Mouse (Mus musculus) testis, adult 2 months (tissue): ENCODE data around the gene Sorbs1. TPM values are rescaled to one million over a fixed set of nuclear protein-coding genes. Genes with fewer than 3 reads are reported as not detected.

Experiments used
- H3K27ac ChIP-seq: fragments of 200-500 bp; 2 replicates; pipeline ENCODE4 v1.5.1; 2012; ENCODE audit warnings: low read depth, low read length; ENCODE audit not compliant: control insufficient read depth, insufficient read depth
- H3K27me3 ChIP-seq: fragments of 200-500 bp; 2 replicates; pipeline ENCODE4 v1.6.1; 2012; ENCODE audit warnings: mild to moderate bottlenecking, low read length, moderate library complexity; ENCODE audit not compliant: control insufficient read depth, insufficient read depth
- H3K36me3 ChIP-seq: fragments of 200-500 bp; 2 replicates; pipeline ENCODE4 v1.6.1; 2012; ENCODE audit warnings: mild to moderate bottlenecking, low read length; ENCODE audit not compliant: control insufficient read depth, insufficient read depth
- H3K4me1 ChIP-seq: fragments of 200-500 bp; 2 replicates; pipeline ENCODE4 v1.6.1; 2012; ENCODE audit warnings: low read length; ENCODE audit not compliant: control insufficient read depth, insufficient read depth
- H3K4me3 ChIP-seq: fragments of 200-500 bp; 2 replicates; pipeline ENCODE4 v1.5.1; 2012; ENCODE audit warnings: low read depth, mild to moderate bottlenecking, low read length, moderate library complexity, mixed read lengths; ENCODE audit not compliant: control insufficient read depth
- CTCF ChIP-seq: fragments of 200-500 bp; IDR thresholded peaks from 2 replicates; pipeline ENCODE4 v1.5.1; 2012; ENCODE audit warnings: low read depth, mild to moderate bottlenecking, inconsistent platforms, low read length, moderate library complexity; ENCODE audit not compliant: control insufficient read depth, insufficient read depth, insufficient replicate concordance
- POLR2A ChIP-seq: fragments of 200-500 bp; IDR thresholded peaks from 2 replicates; pipeline ENCODE4 v1.6.1; 2012; ENCODE audit warnings: low read depth, mild to moderate bottlenecking, inconsistent platforms, low read length, moderate library complexity; ENCODE audit not compliant: control insufficient read depth
- polyA plus RNA-seq: library from polyadenylated mRNA; depleted of rRNA; stranded (reverse); fragments of >200 nt; gene quantifications from 2 replicates; pipeline ENCODE4 v1.2.3, GENCODE M21; 2012

Sorbs1 gene
- polyA plus RNA-seq, 1 experiment: 13.0 TPM

- no peak overlapping the region for H3K4me3 ChIP-seq
- no peaks in the 10 kb centered on the region for H3K27me3 ChIP-seq
- no peak overlapping the region for H3K27ac ChIP-seq
- H3K36me3 ChIP-seq: no peaks in the 10 kb centered on the region
- no peak for TF ChIP-seq POLR2A
- TF ChIP-seq CTCF: no peak
- H3K4me1 ChIP-seq: no peaks in the 10 kb centered on the region
Observed at GRCm38 (mm10) chr19:40504336-40504735, 9.2 kb downstream of the Sorbs1 start.

GRCm38 (mm10) chr19:40499940-40500737, 13.4 kb downstream of the Sorbs1 start:
- Histone ChIP-seq H3K27me3 (no peaks in the 10 kb centered on the region), H3K36me3 (no peaks in the 10 kb centered on the region), H3K27ac (no peak overlapping the region), H3K4me3 (no peak overlapping the region), H3K4me1 (no peaks in the 10 kb centered on the region; the same call in 1 of the 2 replicates)
- TF ChIP-seq CTCF: no peak
- TF ChIP-seq POLR2A: no peak

- TF ChIP-seq POLR2A (no peak), CTCF (no peak)
- no peaks in the 10 kb centered on the region; the same call in 1 of the 2 replicates for H3K4me1 ChIP-seq
Observed at GRCm38 (mm10) chr19:40499141-40499540, 14.4 kb downstream of the Sorbs1 start.

GRCm38 (mm10) chr19:40498162-40498725, 15.3 kb downstream of the Sorbs1 start:
- no peak for TF ChIP-seq CTCF
- no peak for TF ChIP-seq POLR2A
- no peaks in the 10 kb centered on the region for H3K27me3 ChIP-seq
- H3K27ac ChIP-seq: no peak overlapping the region
- no peak overlapping the region for H3K4me3 ChIP-seq
- H3K4me1 ChIP-seq: no peaks in the 10 kb centered on the region; the same call in 1 of the 2 replicates
- H3K36me3 ChIP-seq: no peaks in the 10 kb centered on the region

More at GRCm38 (mm10) chr19:40499141-40499540, 14.4 kb downstream of the Sorbs1 start:
- Histone ChIP-seq H3K27me3 (no peaks in the 10 kb centered on the region), H3K27ac (no peak overlapping the region), H3K36me3 (no peaks in the 10 kb centered on the region), H3K4me3 (no peak overlapping the region)

- Histone ChIP-seq H3K4me3 (no peak overlapping the region), H3K4me1 (no peaks in the 10 kb centered on the region; the same call in 1 of the 2 replicates), H3K27ac (no peak overlapping the region), H3K36me3 (no peaks in the 10 kb centered on the region), H3K27me3 (no peaks in the 10 kb centered on the region)
- TF ChIP-seq CTCF: no peak
- TF ChIP-seq POLR2A: no peak
Observed at GRCm38 (mm10) chr19:40496509-40497267, 16.9 kb downstream of the Sorbs1 start.

GRCm38 (mm10) chr19:40496071-40496470, 17.5 kb downstream of the Sorbs1 start:
- Histone ChIP-seq H3K36me3 (no peaks in the 10 kb centered on the region), H3K27me3 (no peaks in the 10 kb centered on the region), H3K4me1 (no peaks in the 10 kb centered on the region; the same call in 1 of the 2 replicates), H3K4me3 (no peak overlapping the region), H3K27ac (no peak overlapping the region)
- TF ChIP-seq POLR2A: no peak
- no peak for TF ChIP-seq CTCF

GRCm38 (mm10) chr19:40492902-40493301, 20.7 kb downstream of the Sorbs1 start:
- Histone ChIP-seq H3K36me3 (no peaks in the 10 kb centered on the region), H3K27ac (no peak overlapping the region), H3K4me1 (no peaks in the 10 kb centered on the region; the same call in 1 of the 2 replicates), H3K27me3 (no peaks in the 10 kb centered on the region), H3K4me3 (no peak overlapping the region)
- no peak for TF ChIP-seq POLR2A
- TF ChIP-seq CTCF: no peak
